Mouse (Mus musculus) spleen, adult 12 weeks (tissue): Measurements from ENCODE around the gene Spred3.
"Not testable (repeated sequence)": the region's sequence is repeated elsewhere in the genome, so short reads cannot be mapped to it uniquely, and the experiment has no call there.

ENCODE experiments used
- DNase-seq: peaks from one replicate; pipeline ENCODE4 v3.0.0; 2022; ENCODE audit warnings: low spot score

Gene Spred3

GRCm38 (mm10) chr7:29170066-29170754 lies at the start of gene Spred3, which contains the start of gene Ggn:
Gene Spred3, minus strand, starts transcription at chr7:29170411.
Gene Ggn, plus strand, starts transcription at chr7:29170210.
- DNase-seq, result peak; percentile 38

- DNase-seq, result no peak
Measured at GRCm38 (mm10) chr7:29214846-29215245, 44.6 kb upstream of the Spred3 start.

- no peak for DNase-seq
Measured at GRCm38 (mm10) chr7:29214236-29214635, 44.0 kb upstream of the Spred3 start.

GRCm38 (mm10) chr7:29213675-29214082 lies 43.5 kb upstream of the Spred3 start, which contains the start of gene Catsperg1:
Gene Catsperg1, minus strand, starts transcription at chr7:29214035.
- no peak for DNase-seq

GRCm38 (mm10) chr7:29212775-29213560 lies 42.8 kb upstream of the Spred3 start:
- DNase-seq, result not testable (repeated sequence)

GRCm38 (mm10) chr7:29212199-29212765 lies 42.1 kb upstream of the Spred3 start:
- DNase-seq, result no peak

- DNase-seq, result peak; percentile 74
Measured at GRCm38 (mm10) chr7:29211415-29212198, 41.4 kb upstream of the Spred3 start.

- not testable (repeated sequence) for DNase-seq
Measured at GRCm38 (mm10) chr7:29211013-29211412, 40.8 kb upstream of the Spred3 start.

- DNase-seq, result no peak
Measured at GRCm38 (mm10) chr7:29202577-29202976, 32.4 kb upstream of the Spred3 start.

GRCm38 (mm10) chr7:29194230-29194629 lies 24.0 kb upstream of the Spred3 start:
- not testable (repeated sequence) for DNase-seq

GRCm38 (mm10) chr7:29181323-29181722 lies 11.1 kb upstream of the Spred3 start:
- DNase-seq, result not testable (repeated sequence)

GRCm38 (mm10) chr7:29180854-29181236 lies 10.6 kb upstream of the Spred3 start:
- no peak for DNase-seq

- DNase-seq, result peak; percentile 95
Measured at GRCm38 (mm10) chr7:29180077-29180853, 10.1 kb upstream of the Spred3 start, which contains the start of gene Psmd8. Gene Psmd8, minus strand, starts transcription at chr7:29180701.

- no peak for DNase-seq
Measured at GRCm38 (mm10) chr7:29179323-29179722, 9.1 kb upstream of the Spred3 start.

GRCm38 (mm10) chr7:29178106-29178505 lies 7.9 kb upstream of the Spred3 start:
- DNase-seq, result no peak

GRCm38 (mm10) chr7:29172390-29173016 lies 2.3 kb upstream of the Spred3 start:
- no peak for DNase-seq

- DNase-seq, result no peak
Measured at GRCm38 (mm10) chr7:29171562-29172097, 1.4 kb upstream of the Spred3 start.

- DNase-seq, result no peak
Measured at GRCm38 (mm10) chr7:29170755-29171561, 747 bp upstream of the Spred3 start.
